Mouse (Mus musculus): Measurements from ENCODE around the gene Kcnj15.

- TF ChIP-seq POLR2A (IDR thresholded peaks at IDR 0.05; ENCODE audit: borderline replicate concordance, insufficient read depth, low read length) (no peak), CTCF (IDR thresholded peaks at IDR 0.05; ENCODE audit: borderline replicate concordance, insufficient read depth, low read depth, low read length) (no peak)
These were observed 15.2 kb upstream of the Kcnj15 start for GRCm38 (mm10) chr16:95242114-95242513.

Measured in cerebellum, adult 2 months (tissue).